Mouse (Mus musculus) olfactory bulb, adult 2 months (tissue): Measurements from ENCODE around the gene Snd1.

Source experiments
- CTCF ChIP-seq: fragments of 200-500 bp; IDR thresholded peaks from 2 replicates; pipeline ENCODE4 v1.5.1; 2012; ENCODE audit warnings: low read depth, mild to moderate bottlenecking, low read length, moderate library complexity; ENCODE audit not compliant: insufficient read depth
- POLR2A ChIP-seq: fragments of 200-500 bp; IDR thresholded peaks from 2 replicates; pipeline ENCODE4 v1.6.1; 2012; ENCODE audit warnings: mild to moderate bottlenecking, low read depth, low read length, moderate library complexity; ENCODE audit not compliant: insufficient read depth

DNA sequence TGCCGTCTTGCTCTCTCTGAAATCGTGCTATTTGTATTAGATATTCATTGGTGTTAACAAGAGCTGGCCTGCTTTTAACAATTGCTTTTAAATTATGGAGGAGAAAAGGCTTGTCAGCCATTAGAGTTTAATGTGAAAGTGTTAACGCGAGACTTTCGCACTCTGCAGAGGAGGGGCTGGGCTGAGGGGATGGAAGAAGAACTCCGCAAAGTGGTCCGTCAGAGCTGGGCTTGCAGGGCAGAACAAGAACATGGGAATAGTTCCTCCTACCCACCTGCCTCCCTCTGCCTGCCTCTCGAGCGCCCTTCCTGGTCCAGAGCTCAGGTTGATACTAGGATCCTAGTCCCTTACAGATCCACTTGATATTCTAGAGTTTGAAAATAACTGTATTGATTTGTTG lies 472.3 kb downstream of the Snd1 start:
- TF ChIP-seq CTCF (no peak), POLR2A (no peak)
